Mouse (Mus musculus) lung, embryonic 15.5 days (tissue): ENCODE data around the gene Gm40193. TPM values are rescaled to one million over a fixed set of nuclear protein-coding genes. Genes with fewer than 3 reads are reported as not detected.
"Not testable (repeated sequence)": the region's sequence is repeated elsewhere in the genome, so short reads cannot be mapped to it uniquely, and the experiment has no call there.

Experiments used
- ATAC-seq: fragments of 200-750 bp; cut with Nextera tagmentation; 2 replicates; pipeline ENCODE4 v1.8.0; 2017; ENCODE audit warnings: moderate number of reproducible peaks, borderline replicate concordance; ENCODE audit not compliant: low FRiP score, low TSS enrichment; ENCODE audit errors: extremely low read depth
- H3K27ac ChIP-seq: fragments of 300-500 bp; sonication (generic); 2 replicates; pipeline ENCODE4 v1.5.1; 2015; ENCODE audit warnings: moderate library complexity, mild to moderate bottlenecking, inconsistent platforms
- H3K27me3 ChIP-seq: fragments of 300-500 bp; sonication (generic); 2 replicates; pipeline ENCODE4 v1.6.1; 2015; ENCODE audit warnings: inconsistent platforms
- H3K36me3 ChIP-seq: fragments of 300-500 bp; sonication (generic); 2 replicates; pipeline ENCODE4 v1.6.1; 2015; ENCODE audit warnings: inconsistent platforms
- H3K4me1 ChIP-seq: fragments of 300-500 bp; sonication (generic); 2 replicates; pipeline ENCODE4 v1.6.1; 2015; ENCODE audit warnings: inconsistent platforms
- H3K4me2 ChIP-seq: fragments of 300-500 bp; sonication (generic); 2 replicates; pipeline ENCODE4 v1.6.1; 2015; ENCODE audit warnings: inconsistent platforms, mild to moderate bottlenecking, moderate library complexity
- H3K4me3 ChIP-seq: fragments of 300-500 bp; sonication (generic); 2 replicates; pipeline ENCODE4 v1.5.1; 2015; ENCODE audit warnings: mild to moderate bottlenecking, inconsistent platforms
- H3K9ac ChIP-seq: fragments of 300-500 bp; sonication (generic); 2 replicates; pipeline ENCODE4 v1.6.1; 2015; ENCODE audit warnings: inconsistent platforms
- H3K9me3 ChIP-seq: fragments of 300-500 bp; sonication (generic); 2 replicates; pipeline ENCODE4 v1.6.1; 2016; ENCODE audit warnings: inconsistent platforms
- WGBS: fragments of 180-500 bp; shearing (Covaris S2); methylation state at CpG from one replicate; pipeline ENCODE4 v1.1.7; 2015; 5-methylcytosine and 5-hydroxymethylcytosine counted together
- polyA plus RNA-seq: library from polyadenylated mRNA; unstranded; fragments of >200 nt; fragmentation: Nextera tagmentation; extraction: Ambion mirVana; gene quantifications from 2 replicates; pipeline ENCODE4 v1.2.1, GENCODE M21; 2015

The Gm40193 gene
- not detected in 2 replicates for polyA plus RNA-seq

DNA sequence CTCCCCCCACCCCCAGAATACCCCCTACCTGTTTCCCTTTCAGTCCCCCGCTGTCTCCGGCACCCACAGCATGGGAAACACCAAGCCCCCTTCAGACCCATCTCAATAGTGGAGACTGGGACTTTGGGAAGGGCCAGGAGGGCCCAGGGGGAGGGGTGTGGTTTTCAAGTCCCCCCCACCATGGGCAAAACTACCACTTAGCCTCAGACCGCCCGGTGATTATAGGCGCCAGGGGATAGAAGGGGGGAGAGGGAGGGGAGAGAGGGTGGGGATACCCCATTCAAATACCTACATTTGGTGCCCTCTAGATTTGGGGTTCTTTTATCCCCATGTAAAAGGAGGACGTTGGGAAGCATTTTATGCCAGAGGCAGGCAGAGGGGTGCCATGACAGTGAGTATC, at the start of gene Gm40193:
Gene Gm40193, minus strand, starts transcription at position 101 of the 400 bp plus-strand sequence.
- no peak within 1 kb of the TSS for H3K4me2 ChIP-seq
- peaks cover 11% of the 10 kb centered on the region for H3K36me3 ChIP-seq
- no peaks in the 10 kb centered on the region for H3K4me1 ChIP-seq
- H3K9me3 ChIP-seq, result no peaks in the 10 kb centered on the region
- H3K4me3 ChIP-seq, result no peak within 1 kb of the TSS
- no peak within 1 kb of the TSS for H3K9ac ChIP-seq
- WGBS, result 83% methylated on average over 6 of the region's 6 CpGs
- H3K27ac ChIP-seq, result no peak within 1 kb of the TSS
- H3K27me3 ChIP-seq, result no peaks in the 10 kb centered on the region
- ATAC-seq, result no peak

DNA sequence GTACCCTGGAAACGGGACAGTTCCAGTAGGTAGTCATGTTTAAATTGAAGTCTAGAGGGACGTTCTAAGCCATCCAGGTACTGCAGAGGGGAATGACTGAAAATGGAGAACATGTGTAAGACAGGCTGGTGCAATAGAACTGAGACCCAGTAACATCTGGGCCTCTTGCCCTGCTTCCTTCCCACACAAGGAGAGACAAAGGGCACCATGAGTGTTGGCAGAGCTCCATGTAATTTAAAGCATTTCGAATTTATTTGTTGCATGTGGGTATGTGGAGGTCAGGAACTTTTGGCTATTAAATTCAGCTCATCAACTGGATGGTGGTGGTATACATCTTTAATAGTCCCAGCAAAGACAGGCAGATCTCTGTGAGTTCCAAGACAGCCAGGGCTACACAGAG, 49.5 kb upstream of the Gm40193 start:
- 0 out of 2 replicates have a peak overlapping the region, but pooled peaks have one; percentile 4 for H3K27ac ChIP-seq
- no peak overlapping the region for H3K9ac ChIP-seq
- 39% methylated on average over 3 of the region's 3 CpGs for WGBS
- no peak overlapping the region for H3K4me2 ChIP-seq
- no peaks in the 10 kb centered on the region for H3K36me3 ChIP-seq
- ATAC-seq, result no peak
- no peaks in the 10 kb centered on the region for H3K27me3 ChIP-seq
- H3K9me3 ChIP-seq, result no peaks in the 10 kb centered on the region
- peaks cover 77% of the 10 kb centered on the region for H3K4me1 ChIP-seq
- H3K4me3 ChIP-seq, result no peak overlapping the region

DNA sequence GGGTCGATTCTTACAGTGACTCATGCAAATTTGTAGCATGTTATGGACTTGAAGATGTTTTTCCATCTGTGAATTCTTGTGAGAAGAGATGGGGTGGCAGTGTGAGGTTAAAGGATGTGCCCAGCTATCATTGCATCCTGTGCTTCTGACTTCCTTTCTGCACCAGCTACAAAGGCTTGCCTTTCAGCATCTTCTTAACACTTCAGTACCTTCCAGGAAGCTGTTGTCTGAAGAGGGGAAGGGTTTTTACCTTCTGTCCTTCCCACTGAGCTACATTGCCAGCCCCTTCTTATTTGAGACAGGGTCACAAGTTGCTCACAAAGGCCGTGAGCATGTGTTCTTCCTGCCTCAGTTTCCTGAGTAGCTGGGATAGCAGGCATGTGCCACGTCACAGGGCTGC, 48.2 kb upstream of the Gm40193 start:
- Histone ChIP-seq H3K4me2 (no peak overlapping the region), H3K9ac (no peak overlapping the region), H3K27me3 (no peaks in the 10 kb centered on the region), H3K4me3 (no peak overlapping the region), H3K27ac (peak overlapping the region; percentile 16; the same call in 1 of the 2 replicates), H3K4me1 (peaks cover 70% of the 10 kb centered on the region), H3K9me3 (no peaks in the 10 kb centered on the region), H3K36me3 (no peaks in the 10 kb centered on the region)
- ATAC-seq, result no peak
- WGBS, result 72% methylated on average over 3 of the region's 3 CpGs

DNA sequence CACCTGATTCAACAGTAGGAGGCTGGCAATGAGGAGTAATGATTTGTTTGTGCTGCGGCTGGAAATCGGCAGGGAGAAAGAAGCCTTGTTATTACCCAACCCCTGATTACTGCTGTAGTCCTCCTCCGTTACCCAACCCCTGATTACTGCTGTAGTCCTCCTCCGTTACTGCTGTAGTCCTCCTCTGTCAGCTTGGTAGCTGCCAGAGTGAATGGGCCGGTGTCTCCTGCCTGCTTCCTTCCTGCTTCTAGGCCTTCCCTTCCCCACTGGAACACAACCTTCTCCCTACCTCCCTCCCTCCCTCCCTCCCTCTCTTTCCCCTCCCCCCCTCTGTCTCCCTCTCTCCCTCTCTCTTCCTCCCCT, 47.6 kb upstream of the Gm40193 start:
- no peaks in the 10 kb centered on the region for H3K9me3 ChIP-seq
- H3K4me3 ChIP-seq, result no peak overlapping the region
- no peaks in the 10 kb centered on the region for H3K27me3 ChIP-seq
- no peak overlapping the region for H3K9ac ChIP-seq
- H3K4me1 ChIP-seq, result peaks cover 66% of the 10 kb centered on the region
- no peak for ATAC-seq
- no peaks in the 10 kb centered on the region for H3K36me3 ChIP-seq
- H3K27ac ChIP-seq, result peak overlapping the region; percentile 43; the same call in 1 of the 2 replicates
- no peak overlapping the region for H3K4me2 ChIP-seq
- WGBS, result 47% methylated on average over 5 of the region's 5 CpGs

DNA sequence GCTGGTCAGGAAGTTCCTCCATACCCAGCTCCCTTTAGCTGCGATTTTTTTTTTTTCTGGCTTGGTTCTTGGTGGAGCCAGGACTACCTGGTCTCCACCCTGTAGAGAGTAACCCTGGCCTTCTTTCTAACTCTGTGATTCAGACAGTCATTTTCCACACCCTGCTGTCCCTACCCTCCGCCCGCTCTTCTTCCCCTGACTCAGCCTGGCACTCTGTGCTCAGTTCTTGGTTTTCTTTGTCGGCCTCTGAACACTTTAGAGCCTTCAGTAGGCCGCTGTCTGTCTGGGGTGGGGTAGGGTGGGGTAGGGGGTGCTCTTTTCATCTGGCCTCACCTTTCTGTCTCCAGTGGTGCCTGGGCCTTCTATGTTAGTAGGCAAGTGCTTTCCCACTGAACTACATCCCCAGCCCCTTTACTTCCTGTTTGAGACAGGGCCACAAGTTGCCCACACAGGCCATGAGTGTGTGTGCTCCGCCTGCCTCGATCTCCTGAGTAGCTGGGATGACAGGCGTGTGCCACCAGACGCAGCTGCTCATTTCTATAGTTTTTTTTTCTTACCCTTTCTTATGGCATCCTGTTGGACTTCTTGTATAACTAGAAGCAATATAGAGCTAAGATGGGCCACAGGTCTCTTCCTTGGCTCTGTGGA, 47.1 kb upstream of the Gm40193 start:
- Histone ChIP-seq H3K9ac (no peak overlapping the region), H3K27ac (peak overlapping the region; percentile 43; the same call in 1 of the 2 replicates), H3K4me1 (peaks cover 60% of the 10 kb centered on the region), H3K4me3 (no peak overlapping the region), H3K27me3 (no peaks in the 10 kb centered on the region), H3K36me3 (no peaks in the 10 kb centered on the region), H3K9me3 (no peaks in the 10 kb centered on the region), H3K4me2 (no peak overlapping the region)
- 72% methylated on average over 9 of the region's 9 CpGs for WGBS
- no peak for ATAC-seq

DNA sequence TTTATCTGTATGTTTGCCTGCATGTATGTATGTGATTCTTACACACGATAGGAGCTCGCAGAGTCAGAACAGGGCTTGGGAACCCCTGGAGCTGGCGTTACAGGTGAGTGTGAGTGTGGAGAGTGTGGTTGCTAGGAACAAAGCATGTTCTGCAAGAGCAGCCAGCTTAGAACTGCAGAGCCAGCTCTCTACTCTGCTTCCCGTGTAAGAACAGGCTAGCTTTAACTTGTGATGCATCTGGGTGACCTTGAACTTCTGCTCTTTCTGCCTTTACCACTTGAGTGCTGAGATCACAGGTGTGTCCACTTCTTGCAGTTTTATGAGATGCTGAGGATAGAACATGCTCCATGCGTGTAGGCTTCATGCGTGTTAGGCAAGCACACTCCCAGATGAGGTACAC, 46.2 kb upstream of the Gm40193 start:
- Histone ChIP-seq H3K27me3 (no peaks in the 10 kb centered on the region), H3K9me3 (no peaks in the 10 kb centered on the region), H3K36me3 (no peaks in the 10 kb centered on the region), H3K4me3 (no peak overlapping the region), H3K9ac (no peak overlapping the region), H3K4me2 (no peak overlapping the region), H3K4me1 (peaks cover 52% of the 10 kb centered on the region), H3K27ac (no peak overlapping the region)
- ATAC-seq, result no peak
- 81% methylated on average over 6 of the region's 6 CpGs for whole genome bisulfite sequencing

DNA sequence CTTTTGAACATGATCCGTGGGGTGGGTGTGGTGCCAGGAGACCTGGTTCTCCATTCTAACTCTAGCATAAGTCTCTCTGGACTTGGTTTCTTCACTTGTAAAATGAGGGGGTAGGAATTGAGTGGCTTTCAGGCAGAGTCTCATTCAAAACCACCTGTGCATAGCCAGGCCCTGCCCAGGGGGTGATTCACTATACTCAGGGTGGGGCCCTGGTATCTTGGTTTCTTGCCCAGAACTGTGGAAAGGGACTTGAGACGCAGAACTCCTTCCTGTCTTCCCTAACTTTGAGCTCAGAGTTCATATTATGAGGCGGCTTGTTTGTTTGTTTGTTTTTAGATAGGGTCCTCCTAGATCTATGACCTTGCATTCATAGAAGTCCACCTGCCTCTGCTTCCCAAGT, 44.5 kb upstream of the Gm40193 start:
- Histone ChIP-seq H3K9ac (no peak overlapping the region), H3K27ac (no peak overlapping the region), H3K4me3 (no peak overlapping the region), H3K4me2 (no peak overlapping the region), H3K9me3 (no peaks in the 10 kb centered on the region), H3K27me3 (no peaks in the 10 kb centered on the region), H3K36me3 (no peaks in the 10 kb centered on the region), H3K4me1 (peaks cover 41% of the 10 kb centered on the region)
- WGBS, result 61% methylated on average over 3 of the region's 3 CpGs
- ATAC-seq, result no peak

DNA sequence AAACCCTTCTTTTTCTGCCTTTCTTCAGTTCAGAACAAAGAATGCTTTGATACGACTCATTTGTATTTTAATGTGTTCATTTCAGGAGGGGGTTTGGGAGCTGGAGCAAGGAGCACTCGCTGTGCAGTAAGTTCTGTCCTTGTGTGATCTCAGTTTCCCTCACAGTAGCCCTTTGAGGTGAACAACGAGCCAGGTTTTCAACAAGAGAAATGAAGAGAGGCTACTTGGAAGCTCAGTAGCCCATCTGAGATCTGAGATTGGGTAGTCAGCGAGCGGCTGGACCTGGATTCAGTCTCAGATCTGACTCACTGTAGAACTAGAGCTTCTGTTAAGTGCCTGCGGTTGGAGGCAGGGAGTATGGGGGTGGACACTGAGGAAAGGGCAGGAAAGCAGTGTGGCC, 41.1 kb upstream of the Gm40193 start:
- H3K9ac ChIP-seq, result no peak overlapping the region
- 78% methylated on average over 6 of the region's 6 CpGs for WGBS
- no peaks in the 10 kb centered on the region for H3K9me3 ChIP-seq
- no peak overlapping the region for H3K4me3 ChIP-seq
- peaks cover 23% of the 10 kb centered on the region for H3K4me1 ChIP-seq
- H3K27ac ChIP-seq, result no peak overlapping the region
- no peaks in the 10 kb centered on the region for H3K27me3 ChIP-seq
- no peak overlapping the region for H3K4me2 ChIP-seq
- H3K36me3 ChIP-seq, result no peaks in the 10 kb centered on the region
- no peak for ATAC-seq

DNA sequence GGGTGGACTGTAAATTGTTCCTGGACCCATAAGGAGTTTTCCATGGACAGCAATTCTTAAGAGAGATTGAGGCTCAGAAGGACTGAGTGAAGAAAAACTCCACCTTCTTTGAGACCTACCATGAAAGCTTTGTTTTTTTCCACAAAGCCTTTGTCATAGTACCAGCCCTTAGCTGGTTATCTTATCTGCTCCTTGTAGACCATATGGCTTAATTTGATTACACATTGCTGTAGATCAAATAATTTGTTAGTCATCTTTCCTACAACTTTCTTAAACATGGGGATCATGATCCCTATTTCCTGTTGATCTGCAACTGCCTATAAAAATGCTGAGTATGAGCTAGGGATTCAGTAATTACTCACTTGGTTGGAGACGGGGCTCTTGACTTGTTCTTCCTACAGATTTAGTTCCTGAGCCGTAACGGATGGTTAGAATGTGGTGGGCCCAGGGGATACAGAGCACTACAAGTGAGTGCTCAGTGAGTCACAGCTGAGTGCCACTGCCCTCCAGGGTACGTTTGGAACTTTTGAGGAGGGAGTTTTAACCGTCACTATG, 39.7 kb upstream of the Gm40193 start:
- Histone ChIP-seq H3K4me2 (no peak overlapping the region), H3K4me3 (no peak overlapping the region), H3K9me3 (no peaks in the 10 kb centered on the region), H3K27me3 (no peaks in the 10 kb centered on the region), H3K9ac (no peak overlapping the region), H3K36me3 (no peaks in the 10 kb centered on the region), H3K27ac (no peak overlapping the region), H3K4me1 (peaks cover 10% of the 10 kb centered on the region)
- 46% methylated on average over 5 of the region's 5 CpGs for WGBS
- no peak for ATAC-seq

DNA sequence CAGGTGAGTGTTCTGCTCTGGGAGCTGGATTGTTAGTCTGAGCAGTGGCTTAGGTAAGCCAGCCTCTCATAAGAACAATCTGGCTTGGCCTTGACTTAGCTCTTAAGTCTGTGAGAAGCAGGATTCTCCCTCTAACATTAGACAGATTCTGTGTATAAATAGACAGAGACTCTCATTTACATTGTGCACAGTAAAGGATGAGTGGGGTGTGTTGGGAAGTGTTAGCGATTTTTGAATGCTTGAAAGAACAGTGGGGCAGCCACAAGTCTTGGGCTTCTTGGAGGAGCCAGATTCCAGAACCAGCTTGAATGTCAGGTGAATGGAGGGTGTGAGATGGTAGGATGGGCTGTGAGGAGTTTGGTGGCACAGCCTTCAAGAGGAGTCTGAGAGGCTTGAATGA, 38.9 kb upstream of the Gm40193 start:
- Histone ChIP-seq H3K4me1 (peaks cover 6% of the 10 kb centered on the region; the same call in 1 of the 2 replicates), H3K9ac (no peak overlapping the region), H3K4me2 (no peak overlapping the region), H3K27ac (no peak overlapping the region), H3K9me3 (no peaks in the 10 kb centered on the region), H3K27me3 (no peaks in the 10 kb centered on the region), H3K36me3 (no peaks in the 10 kb centered on the region), H3K4me3 (no peak overlapping the region)
- 79% methylated on average over 1 of the region's 1 CpGs for WGBS
- ATAC-seq, result no peak

DNA sequence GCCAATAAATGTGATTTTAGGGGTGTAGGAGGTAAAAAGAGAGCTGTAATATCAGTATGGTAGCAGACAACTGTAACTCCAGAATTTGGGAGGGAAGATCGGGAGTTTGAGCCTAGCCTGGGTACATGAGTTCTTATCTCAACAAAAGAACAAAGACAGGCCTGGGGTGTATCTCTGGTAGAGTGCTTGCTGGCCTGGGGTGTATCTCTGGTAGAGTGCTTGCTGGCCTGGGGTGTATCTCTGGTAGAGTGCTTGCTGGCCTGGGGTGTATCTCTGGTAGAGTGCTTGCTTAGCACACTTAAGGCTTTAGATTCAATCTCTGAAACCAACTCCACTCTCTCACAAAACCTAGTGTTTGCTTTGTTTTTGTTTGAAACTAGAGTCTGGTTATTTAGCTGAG, 37.9 kb upstream of the Gm40193 start:
- not testable (repeated sequence) for H3K4me2 ChIP-seq, H3K4me3 ChIP-seq, H3K27me3 ChIP-seq, H3K4me1 ChIP-seq, H3K9ac ChIP-seq, ATAC-seq, H3K36me3 ChIP-seq, H3K9me3 ChIP-seq, H3K27ac ChIP-seq
- WGBS, result 79% methylated on average over 1 of the region's 1 CpGs

DNA sequence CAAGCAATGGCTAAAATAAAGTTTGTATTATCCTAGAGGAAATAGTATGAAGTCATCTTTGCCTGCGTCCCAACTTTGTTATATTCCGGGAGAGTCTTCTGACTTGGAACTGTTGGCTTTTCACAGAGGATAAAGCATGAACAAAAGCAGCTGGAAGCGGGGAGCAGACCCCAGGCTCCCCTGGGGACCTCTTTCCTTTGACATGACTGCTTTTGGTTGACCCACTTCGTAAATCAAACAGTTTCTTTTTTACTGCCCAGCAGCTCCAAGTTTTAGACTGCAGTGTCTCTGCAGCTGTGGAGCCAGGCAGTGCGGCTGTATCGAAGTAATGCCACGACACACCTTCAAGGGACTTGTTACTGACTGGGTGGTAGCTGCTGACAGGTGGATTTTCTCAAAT, 33.8 kb upstream of the Gm40193 start:
- H3K36me3 ChIP-seq, result no peaks in the 10 kb centered on the region
- no peak overlapping the region for H3K4me3 ChIP-seq
- H3K27ac ChIP-seq, result no peak overlapping the region
- peaks cover 17% of the 10 kb centered on the region for H3K4me1 ChIP-seq
- ATAC-seq, result no peak
- H3K9ac ChIP-seq, result no peak overlapping the region
- 80% methylated on average over 7 of the region's 7 CpGs for WGBS
- no peaks in the 10 kb centered on the region for H3K9me3 ChIP-seq
- H3K27me3 ChIP-seq, result no peaks in the 10 kb centered on the region
- no peak overlapping the region for H3K4me2 ChIP-seq
